ENCODE assay signal across 9 mouse cellular contexts in the genomic region with DNA sequence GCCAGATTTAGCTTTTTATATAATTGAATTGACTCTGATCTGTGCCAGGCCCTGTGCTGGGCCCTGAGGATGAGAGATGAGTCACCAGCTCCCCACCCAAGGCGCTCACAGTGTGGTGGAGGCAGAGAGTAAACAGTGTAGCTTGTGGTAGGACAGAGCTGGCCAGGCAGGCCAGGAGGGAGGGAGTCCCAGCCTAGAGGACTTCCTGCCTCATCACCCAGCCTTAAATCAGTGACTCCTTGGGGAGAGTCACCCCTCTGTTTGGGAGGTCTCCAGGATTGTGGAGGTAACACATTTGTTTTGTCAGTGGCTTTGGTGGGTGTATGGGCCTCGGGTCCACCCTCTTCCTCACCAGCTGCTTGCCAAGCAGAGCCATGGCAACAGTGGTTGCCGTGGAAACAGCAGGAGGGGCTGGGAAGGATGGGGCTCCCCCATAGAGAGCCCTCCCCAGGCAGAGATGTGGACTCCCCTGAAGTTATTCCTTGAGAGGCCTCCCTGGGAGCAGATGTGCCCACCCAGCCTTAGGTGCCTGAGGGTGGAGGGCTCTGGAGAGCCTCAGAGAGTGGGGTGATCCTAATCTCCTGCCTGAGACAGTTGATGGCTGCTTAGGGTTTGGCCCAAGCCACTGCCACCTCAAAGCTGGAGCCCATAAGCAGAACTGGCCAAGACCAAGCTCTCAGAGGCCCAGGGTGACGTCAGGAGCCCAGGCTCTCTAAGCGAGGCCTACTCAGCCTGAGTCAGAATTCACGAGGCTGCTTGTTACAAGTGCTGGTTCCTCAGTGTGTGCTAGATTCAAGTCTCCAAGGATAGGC. TPM values are rescaled to one million over a fixed set of nuclear protein-coding genes. Genes with fewer than 3 reads are reported as not detected.
DNase-seq lines count a peak whose midpoint lies in the region.
"Had no signal": no experiment of that assay in that cellular context is flagged by ENCODE, and none has a peak within 500 bp of the region (broad histone marks: within the 10 kb centered on the region; RNA-seq: fewer than 3 reads in every experiment).

No protein-coding gene starts in this region.

- no peak overlapping the region for H3K4me3 ChIP-seq in brown adipose tissue, adult 24 weeks (ENCODE audit: insufficient read depth, low read depth, low read length)

- intact Hi-C loops in gastrocnemius, postnatal 14 days (cut with DNase I; ENCODE audit: low total_unique reads), result no loop called here
- intact Hi-C loops in left cerebral cortex, postnatal 25 days (cut with DNase I), result no loop called here

- H3K27ac ChIP-seq in brown adipose tissue, adult 24 weeks (replicated peaks; ENCODE audit: low read depth, low read length), result peak overlapping the region; percentile 70

- DNase-seq in gastrocnemius, adult 18-20 months (ENCODE audit: low spot score), result peak; percentile 76
- no peak for DNase-seq in gastrocnemius, postnatal 4 days (ENCODE audit: low spot score in 2 of 2)
- peak; percentile 69 for DNase-seq in gastrocnemius, postnatal 14 days
- peak; percentile 78 to 95 for DNase-seq in left cerebral cortex, postnatal 25 days (ENCODE audit: low spot score in 2 of 2)
- DNase-seq in skeletal muscle tissue, adult 2 months (ENCODE audit: low read depth, low spot score), result peak; percentile 88
- DNase-seq in thymus, postnatal 14 days, result no peak
- no peak for DNase-seq in adrenal gland, postnatal 10 days

- H3K4me1 ChIP-seq in brown adipose tissue, adult 24 weeks (ENCODE audit: control insufficient read depth, insufficient read depth, insufficient read length, low read length), result no peaks in the 10 kb centered on the region

RNA-seq across cellular contexts. Expression of a gene that starts 9.4 kb away (rescaled TPM):
- 10 to 100 TPM; 25.6 to 27.5 TPM for total RNA-seq in gastrocnemius, adult 18-20 months (2021)
- 10 to 100 TPM; 53.4 to 60.4 TPM for total RNA-seq in gastrocnemius, postnatal 4 days (2021)
- polyA plus RNA-seq in brown adipose tissue, adult 24 weeks (2012; ENCODE audit: insufficient read depth, insufficient read length, missing spikeins), result 18.7 and 22.4 TPM in 2 replicates
- 10 to 100 TPM; 29.3 to 30.0 TPM for total RNA-seq in gastrocnemius, postnatal 14 days (2021)
- total RNA-seq in left cerebral cortex, postnatal 25 days (2021), result 10 to 100 TPM; 67.5 to 73.1 TPM
- 10 to 100 TPM; 49.0 to 63.5 TPM for total RNA-seq in adrenal gland, postnatal 10 days (2021)

RNA-seq across cellular contexts. Expression of a gene that starts 10.4 kb away (rescaled TPM):
- total RNA-seq in gastrocnemius, adult 18-20 months (2021), result 1 to 10 TPM; 3.5 to 5.3 TPM
- 10 to 100 TPM; 36.5 to 38.7 TPM for total RNA-seq in gastrocnemius, postnatal 4 days (2021)
- polyA plus RNA-seq in brown adipose tissue, adult 24 weeks (2012; ENCODE audit: insufficient read depth, insufficient read length, missing spikeins), result 2.6 and 7.4 TPM in 2 replicates
- 10 to 100 TPM in 1 of 2 experiments, 1 to 10 TPM in 1; 9.8 to 13.5 TPM for total RNA-seq in gastrocnemius, postnatal 14 days (2021)
- 1,000 to 10,000 TPM; 1,197 to 1,302 TPM for total RNA-seq in left cerebral cortex, postnatal 25 days (2021)
- 10 to 100 TPM; 15.8 to 23.8 TPM for total RNA-seq in adrenal gland, postnatal 10 days (2021)

RNA-seq across cellular contexts. Expression of a gene that starts 39.0 kb away (rescaled TPM):
- total RNA-seq in gastrocnemius, adult 18-20 months (2021), result 10 to 100 TPM; 42.6 to 47.1 TPM
- 10 to 100 TPM; 56.4 to 58.6 TPM for total RNA-seq in gastrocnemius, postnatal 4 days (2021)
- 296 and 402 TPM in 2 replicates for polyA plus RNA-seq in brown adipose tissue, adult 24 weeks (2012; ENCODE audit: insufficient read depth, insufficient read length, missing spikeins)
- total RNA-seq in gastrocnemius, postnatal 14 days (2021), result 10 to 100 TPM; 44.1 to 49.3 TPM
- 100 to 1,000 TPM; 375 to 446 TPM for total RNA-seq in left cerebral cortex, postnatal 25 days (2021)
- total RNA-seq in adrenal gland, postnatal 10 days (2021), result 100 to 1,000 TPM; 143 to 149 TPM

RNA-seq across cellular contexts. Expression of a gene that starts 45.3 kb away (rescaled TPM):
- 1 to 10 TPM; 1.4 to 4.8 TPM for total RNA-seq in gastrocnemius, adult 18-20 months (2021)
- total RNA-seq in gastrocnemius, postnatal 4 days (2021), result 1 to 10 TPM; 3.0 to 4.4 TPM
- 2.7 TPM in 1 of 2 replicates, not detected in the other for polyA plus RNA-seq in brown adipose tissue, adult 24 weeks (2012; ENCODE audit: insufficient read depth, insufficient read length, missing spikeins)
- total RNA-seq in gastrocnemius, postnatal 14 days (2021), result 1 to 10 TPM; 2.6 to 4.7 TPM
- under 1 TPM; 0.76 to 0.85 TPM for total RNA-seq in left cerebral cortex, postnatal 25 days (2021)
- 10 to 100 TPM; 12.0 to 21.8 TPM for total RNA-seq in adrenal gland, postnatal 10 days (2021)
- total RNA-seq: G1E had no signal

RNA-seq across cellular contexts. Expression of a gene that starts 53.0 kb away (rescaled TPM):
- 10 to 100 TPM; 37.1 to 43.0 TPM for total RNA-seq in gastrocnemius, adult 18-20 months (2021)
- total RNA-seq in gastrocnemius, postnatal 4 days (2021), result 10 to 100 TPM; 35.1 to 41.4 TPM
- polyA plus RNA-seq in brown adipose tissue, adult 24 weeks (2012; ENCODE audit: insufficient read depth, insufficient read length, missing spikeins), result 87.7 and 101 TPM in 2 replicates
- total RNA-seq in gastrocnemius, postnatal 14 days (2021), result 10 to 100 TPM; 41.3 to 43.2 TPM
- 10 to 100 TPM; 44.4 to 50.3 TPM for total RNA-seq in left cerebral cortex, postnatal 25 days (2021)
- 10 to 100 TPM; 91.7 to 98.5 TPM for total RNA-seq in adrenal gland, postnatal 10 days (2021)

Comparison
In these comparisons a context has a peak if more than half of its experiments do, and no peak if none do; other contexts are left out.
1. DNase-seq: peak in gastrocnemius, adult 18-20 months (single experiment), gastrocnemius, postnatal 14 days (single experiment), left cerebral cortex, postnatal 25 days (2 of 2) and skeletal muscle tissue, adult 2 months (single experiment); none in gastrocnemius, postnatal 4 days (0 of 2), thymus, postnatal 14 days (single experiment) and adrenal gland, postnatal 10 days (single experiment).
2. RNA of a gene that starts 10.4 kb away (total RNA-seq): 1,197 to 1,302 TPM in left cerebral cortex, postnatal 25 days; 36.5 to 38.7 TPM in gastrocnemius, postnatal 4 days, 15.8 to 23.8 TPM in adrenal gland, postnatal 10 days, 9.8 to 13.5 TPM in gastrocnemius, postnatal 14 days and 3.5 to 5.3 TPM in gastrocnemius, adult 18-20 months; every median in the first group is over 10 times any median in the second.